Mouse (Mus musculus) layer of hippocampus, postnatal 36 days (tissue): ENCODE data around the gene Pcgf2. TPM values are rescaled to one million over a fixed set of nuclear protein-coding genes. Genes with fewer than 3 reads are reported as not detected.
"Not testable (repeated sequence)": the region's sequence is repeated elsewhere in the genome, so short reads cannot be mapped to it uniquely, and the experiment has no call there.

Experiments used
- DNase-seq, 2 experiments: peaks; one replicate each; pipeline ENCODE4 v3.0.0; 2022
- total RNA-seq, 2 experiments: library from RNA; stranded (reverse); gene quantifications; 2 replicates each; pipeline ENCODE4 v1.2.3; 2021

Gene Pcgf2
- total RNA-seq, 2 experiments from 2014 or later: 23.5 to 30.6 TPM

DNA sequence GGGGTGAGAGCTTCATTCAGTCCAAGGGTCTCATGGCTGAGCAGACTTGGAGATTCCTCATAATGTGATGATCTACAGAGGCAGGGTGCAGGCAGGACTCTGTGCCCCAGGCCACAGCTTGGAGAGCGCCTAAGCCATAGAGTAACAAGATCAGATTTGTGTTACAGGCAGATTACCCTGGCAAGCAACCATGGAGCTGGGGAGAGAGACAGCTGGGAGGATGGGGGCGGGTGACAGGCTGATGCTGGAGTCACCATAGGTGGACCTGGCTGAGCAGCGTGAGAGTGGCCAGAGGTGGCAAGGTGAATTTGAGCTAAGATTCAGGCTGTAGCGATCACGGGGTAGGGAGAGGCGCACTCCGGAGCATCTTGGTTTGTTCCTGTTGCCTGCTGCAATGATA is 32.1 kb downstream of the Pcgf2 start:
- no peak for DNase-seq

DNA sequence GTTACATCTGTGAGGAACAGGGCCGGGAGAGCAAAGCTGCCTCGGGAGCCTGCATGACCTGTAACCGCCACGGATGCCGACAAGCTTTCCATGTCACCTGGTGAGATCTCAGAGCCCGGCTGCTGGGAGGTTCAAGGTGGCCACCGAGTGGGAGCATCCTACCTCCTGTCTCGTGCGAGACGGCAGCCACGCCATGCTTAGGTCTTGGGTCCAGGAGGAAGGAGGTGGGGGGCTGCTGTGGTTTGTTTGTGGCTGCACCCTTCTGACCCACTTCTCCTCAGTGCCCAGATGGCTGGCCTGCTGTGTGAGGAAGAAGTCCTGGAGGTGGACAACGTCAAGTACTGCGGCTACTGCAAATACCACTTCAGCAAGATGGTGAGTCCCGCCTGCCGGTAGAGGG is 33.5 kb downstream of the Pcgf2 start:
- DNase-seq: no peak

DNA sequence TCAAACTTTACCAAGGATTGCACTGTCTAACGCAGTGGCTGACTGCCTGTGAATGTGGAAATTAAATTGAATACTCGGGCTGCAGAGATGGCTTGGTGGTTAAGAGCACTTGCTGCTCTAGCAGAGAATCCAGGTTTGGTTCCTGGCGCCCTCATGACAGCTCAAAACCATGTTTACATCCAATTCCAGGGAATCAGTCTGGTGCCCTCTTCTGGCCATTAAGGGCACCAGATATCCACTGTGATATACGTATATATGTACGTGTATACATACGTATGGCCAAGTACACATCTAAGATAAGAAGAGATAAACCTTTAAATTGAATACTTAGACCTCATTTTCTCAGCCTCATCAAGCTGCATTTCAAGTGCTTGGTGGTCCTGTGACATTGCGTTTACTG is 34.1 kb downstream of the Pcgf2 start:
- DNase-seq: no peak

DNA sequence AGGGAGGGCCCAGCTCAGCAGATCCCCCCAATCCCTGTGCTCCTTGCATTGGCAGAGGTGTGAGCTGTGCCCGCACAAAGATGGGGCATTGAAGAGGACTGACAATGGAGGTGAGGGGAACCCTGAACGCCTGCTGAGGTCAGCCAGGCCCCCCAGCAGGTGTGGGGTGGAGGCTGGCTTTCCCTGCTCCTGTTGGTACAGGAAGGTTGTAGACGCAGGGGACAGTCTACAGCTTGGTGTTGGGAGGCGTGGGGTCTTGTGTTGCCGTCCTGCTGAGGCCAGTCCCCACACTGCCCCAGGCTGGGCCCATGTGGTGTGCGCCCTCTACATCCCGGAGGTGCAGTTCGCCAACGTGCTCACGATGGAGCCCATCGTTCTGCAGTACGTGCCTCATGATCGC is 34.9 kb downstream of the Pcgf2 start:
- no peak for DNase-seq

DNA sequence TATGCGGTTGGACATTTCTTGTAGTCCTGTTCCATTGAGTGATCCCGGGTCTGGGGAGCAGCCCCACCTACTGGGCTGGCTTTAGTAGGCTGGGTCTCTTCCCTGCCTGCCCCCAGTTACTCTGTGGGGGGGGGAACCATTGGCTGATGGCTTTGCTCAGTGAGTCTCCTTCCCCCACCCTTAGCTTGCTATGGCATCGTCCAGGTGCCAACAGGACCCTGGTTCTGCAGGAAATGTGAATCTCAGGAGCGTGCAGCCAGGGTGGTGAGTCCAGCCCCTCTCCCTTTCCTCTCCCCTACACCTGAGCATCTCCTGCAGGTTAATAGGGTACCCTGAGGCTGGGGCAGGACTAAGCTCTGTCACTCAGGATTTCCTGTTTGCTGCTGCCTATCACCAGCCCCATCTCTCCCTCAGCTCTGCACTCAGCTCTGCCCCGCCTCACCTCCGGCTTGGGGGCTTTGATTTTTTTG is 35.5 kb downstream of the Pcgf2 start:
- no peak for DNase-seq

- no peak for DNase-seq
These were observed 36.0 kb downstream of the Pcgf2 start for GRCm38 (mm10) chr11:97664339-97664665.

- no peak for DNase-seq
These were observed 36.6 kb downstream of the Pcgf2 start for GRCm38 (mm10) chr11:97663528-97664338.

- peak; percentile 68 to 71 for DNase-seq
These were observed 37.3 kb downstream of the Pcgf2 start, which contains the start of gene Mllt6 for GRCm38 (mm10) chr11:97662893-97663527. Gene Mllt6 (plus strand): TSS chr11:97663414.

GRCm38 (mm10) chr11:97662207-97662892 is 37.9 kb downstream of the Pcgf2 start:
- DNase-seq: no peak

DNA sequence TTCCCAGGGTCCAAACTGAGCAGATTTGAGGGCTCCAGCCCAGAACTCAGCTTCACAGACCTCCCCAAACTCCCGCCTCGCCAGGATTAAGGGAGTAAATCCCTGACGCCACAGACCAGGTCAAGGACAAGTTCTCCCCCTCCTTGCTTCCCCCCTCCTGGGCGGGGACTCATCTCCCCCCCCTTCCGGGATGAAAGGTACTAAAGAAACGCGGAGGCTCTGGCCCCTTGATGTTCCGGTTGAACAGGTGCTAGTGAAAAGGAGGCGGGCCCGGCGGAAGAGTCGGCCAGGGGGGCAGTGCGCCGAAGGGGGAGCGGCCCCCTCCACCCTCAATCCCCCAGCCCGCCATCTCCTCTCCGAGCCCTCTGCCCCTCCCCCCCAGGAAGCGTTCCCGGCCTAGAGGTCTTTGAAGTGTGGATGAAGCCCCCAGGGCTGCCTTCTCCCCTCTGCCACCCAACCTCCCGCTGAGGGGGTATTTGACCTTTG is 38.6 kb downstream of the Pcgf2 start:
- DNase-seq: no peak

GRCm38 (mm10) chr11:97660734-97661647 is 39.3 kb downstream of the Pcgf2 start:
- DNase-seq: no peak

DNA sequence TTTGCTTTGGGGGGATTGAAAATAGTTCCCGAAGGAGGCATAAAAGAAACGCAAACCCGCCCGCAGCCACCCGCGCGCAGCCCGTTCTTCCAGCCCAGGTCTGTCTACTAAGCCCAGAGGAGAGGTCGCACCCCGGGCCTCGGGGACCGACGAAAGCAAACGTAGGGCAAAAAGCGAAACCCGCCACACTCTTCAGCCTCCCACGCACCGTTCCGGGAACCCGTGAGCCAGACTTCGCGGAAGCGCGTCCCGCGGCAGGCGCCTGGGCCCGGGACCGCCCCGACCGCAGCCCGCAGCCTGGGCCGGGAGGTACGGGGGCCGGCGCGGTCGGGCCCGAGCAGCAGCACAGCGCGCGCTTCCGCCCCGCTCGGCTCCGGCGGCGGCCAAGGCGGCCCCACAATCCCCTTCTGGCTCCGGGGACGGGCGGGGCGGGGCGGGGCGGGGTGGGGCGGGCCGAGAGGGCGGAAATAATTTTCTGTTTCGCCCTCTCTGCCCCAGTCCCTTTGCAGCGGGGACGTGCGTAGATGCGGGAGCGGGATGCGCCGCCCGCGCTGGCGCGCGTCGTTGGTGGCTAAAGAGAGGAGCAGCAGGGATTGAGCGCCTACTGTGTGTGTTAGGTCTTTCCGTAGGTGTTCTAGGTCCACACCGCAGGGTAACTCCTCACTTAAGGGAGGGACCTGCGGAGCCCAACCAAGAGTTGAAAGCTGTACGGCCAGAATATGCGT is 40.1 kb downstream of the Pcgf2 start:
- DNase-seq: peak; percentile 82

DNA sequence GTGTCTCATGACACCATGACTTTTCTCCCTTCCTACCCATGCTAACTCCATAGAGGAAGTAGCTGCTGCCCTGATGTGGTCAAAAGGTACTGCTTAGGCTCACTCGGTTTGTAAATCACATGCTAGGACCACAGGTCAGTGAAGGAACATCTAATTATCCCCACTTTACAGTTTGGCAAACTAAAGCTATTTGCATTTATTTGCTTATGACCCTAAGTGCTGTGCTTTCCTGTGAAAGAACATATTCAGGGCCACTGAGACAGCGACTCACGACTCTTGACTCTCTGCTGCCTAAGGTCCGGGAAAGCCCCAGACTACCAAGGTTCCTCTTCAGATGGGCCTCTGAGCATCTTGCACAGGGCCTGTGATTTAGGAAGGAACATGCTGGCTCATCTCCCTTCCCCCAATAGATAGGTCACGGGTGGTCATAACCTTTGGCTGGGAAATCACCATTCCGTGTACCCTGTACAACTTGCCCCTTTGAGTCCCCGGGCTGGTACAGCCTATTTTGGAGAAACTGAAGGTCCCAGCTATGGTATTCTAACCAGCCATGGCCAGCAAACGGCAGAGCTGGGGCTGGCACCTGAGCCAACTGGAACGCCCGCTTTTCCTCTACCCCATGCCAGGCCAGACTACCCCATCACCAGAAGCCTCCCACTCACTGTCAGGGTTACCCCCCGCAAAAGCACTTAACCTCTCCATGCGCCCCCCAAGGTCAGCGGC is 40.9 kb downstream of the Pcgf2 start:
- DNase-seq: no peak

- DNase-seq: no peak
These were observed 41.5 kb downstream of the Pcgf2 start for GRCm38 (mm10) chr11:97658751-97659266.

GRCm38 (mm10) chr11:97657967-97658366 is 42.3 kb downstream of the Pcgf2 start:
- DNase-seq: not testable (repeated sequence)

- DNase-seq: no peak
These were observed 42.9 kb downstream of the Pcgf2 start for GRCm38 (mm10) chr11:97657184-97657945.

GRCm38 (mm10) chr11:97656269-97656971 is 43.9 kb downstream of the Pcgf2 start:
- no peak for DNase-seq

DNA sequence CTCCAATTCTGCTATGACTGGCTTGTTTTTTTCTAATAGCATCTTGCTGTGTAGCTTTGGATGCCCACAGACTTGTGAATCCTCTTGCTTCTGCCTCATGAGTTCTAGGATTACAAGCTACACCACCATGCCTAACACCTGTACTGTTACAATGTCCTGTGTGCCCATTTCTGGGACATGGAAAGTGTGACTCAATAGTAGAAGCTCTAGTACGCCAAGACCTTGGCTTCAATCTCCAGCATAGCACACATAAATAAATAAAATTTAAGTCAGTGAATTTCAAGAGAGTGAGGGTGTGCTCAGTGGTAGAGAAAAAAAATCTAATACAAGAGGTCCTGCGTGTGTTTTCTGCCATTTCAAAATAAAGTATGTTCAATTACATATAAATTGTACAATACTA is 46.1 kb downstream of the Pcgf2 start:
- DNase-seq: no peak

- DNase-seq: not testable (repeated sequence)
These were observed 46.9 kb downstream of the Pcgf2 start for GRCm38 (mm10) chr11:97653376-97653775.
